Mouse (Mus musculus): Measurements from ENCODE around the gene Vav3.

DNA sequence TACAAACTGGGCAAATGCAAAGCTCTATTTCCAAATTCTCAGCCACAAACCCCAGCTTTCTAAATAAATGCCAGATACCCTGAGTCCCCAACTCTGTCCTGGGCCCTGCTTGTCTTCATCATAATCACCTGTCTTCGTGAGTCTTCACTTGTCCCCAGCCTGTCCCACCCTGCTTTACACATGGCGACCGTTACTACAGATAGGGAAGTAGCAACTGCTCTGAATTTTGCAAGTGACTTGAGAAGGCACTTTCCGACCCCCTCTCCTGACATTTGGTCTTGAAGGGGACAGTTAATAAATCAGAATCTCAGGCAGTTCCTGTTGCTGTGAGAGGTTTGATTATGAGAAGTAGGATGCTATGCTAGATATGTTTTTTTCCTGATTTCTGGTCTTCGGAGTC lies 13.4 kb downstream of the Vav3 start:
- TF ChIP-seq POLR2A (IDR thresholded peaks at IDR 0.05; ENCODE audit: insufficient read depth, low read length) (no peak), EP300 (IDR thresholded peaks at IDR 0.05; ENCODE audit: insufficient read depth, low read depth, low read length) (no peak)
